Mouse (Mus musculus) forebrain, postnatal 0 days (tissue): ENCODE data around the gene Ntn5. TPM values are rescaled to one million over a fixed set of nuclear protein-coding genes. Genes with fewer than 3 reads are reported as not detected.

Source experiments
- ATAC-seq: fragments of 200-750 bp; cut with Nextera tagmentation; 2 replicates; pipeline ENCODE4 v1.8.0; 2017; ENCODE audit warnings: mild to moderate bottlenecking, moderate library complexity
- DNase-seq: peaks from one replicate; pipeline ENCODE4 v3.0.0-alpha.2; 2015
- H3K27ac ChIP-seq: fragments of 300-500 bp; sonication (generic); 2 replicates; pipeline ENCODE4 v1.5.1; 2014; ENCODE audit warnings: low read depth, mild to moderate bottlenecking, antibody characterized with exemption, low read length, moderate library complexity, mixed read lengths
- H3K27me3 ChIP-seq: fragments of 300-500 bp; sonication (generic); 2 replicates; pipeline ENCODE4 v1.6.1; 2014; ENCODE audit warnings: mild to moderate bottlenecking, low read length, mixed read lengths; ENCODE audit not compliant: insufficient read depth
- H3K36me3 ChIP-seq: fragments of 300-500 bp; sonication (generic); 2 replicates; pipeline ENCODE4 v1.6.1; 2014; ENCODE audit warnings: mild to moderate bottlenecking, moderate library complexity; ENCODE audit not compliant: insufficient read depth
- H3K4me1 ChIP-seq: fragments of 300-500 bp; sonication (generic); 2 replicates; pipeline ENCODE4 v1.6.1; 2014; ENCODE audit warnings: antibody characterized with exemption; ENCODE audit not compliant: insufficient read depth
- H3K4me2 ChIP-seq: fragments of 300-500 bp; sonication (generic); 2 replicates; pipeline ENCODE4 v1.6.1; 2014; ENCODE audit warnings: low read depth, mild to moderate bottlenecking, moderate library complexity
- H3K4me3 ChIP-seq: fragments of 300-500 bp; sonication (generic); 2 replicates; pipeline ENCODE4 v1.5.1; 2014; ENCODE audit warnings: low read depth, low read length, mixed read lengths
- H3K9ac ChIP-seq: fragments of 300-500 bp; sonication (generic); 2 replicates; pipeline ENCODE4 v1.6.1; 2014; ENCODE audit warnings: mild to moderate bottlenecking
- H3K9me3 ChIP-seq: fragments of 300-500 bp; sonication (generic); 2 replicates; pipeline ENCODE4 v1.6.1; 2016; ENCODE audit warnings: low read length
- CTCF ChIP-seq: sonication (generic); IDR thresholded peaks from 2 replicates; pipeline ENCODE4 v1.5.1; 2016; ENCODE audit warnings: antibody characterized with exemption, control low read depth, low read depth
- WGBS: fragments of 180-500 bp; shearing (Covaris S2); extraction: QIAGEN DNeasy Blood & Tissue Kit; methylation state at CpG from one replicate; pipeline ENCODE4 v1.1.7; 2014; 5-methylcytosine and 5-hydroxymethylcytosine counted together
- polyA plus RNA-seq: library from polyadenylated mRNA; unstranded; fragments of >200 nt; fragmentation: Nextera tagmentation; extraction: Ambion mirVana; gene quantifications from 2 replicates; pipeline ENCODE4 v1.2.1, GENCODE M21; 2015
- total RNA-seq: library from RNA; depleted of rRNA; stranded (reverse); fragments of >200 nt; gene quantifications from 2 replicates; pipeline ENCODE4 v1.2.3, GENCODE M21; 2014; rRNA removed

Gene Ntn5
- 0.23 and 0.33 TPM in 2 replicates for total RNA-seq
- 0.47 and 0.79 TPM in 2 replicates for polyA plus RNA-seq

GRCm38 (mm10) chr7:45683396-45684050, at the start of gene Ntn5:
TSS of gene Ntn5 (plus strand) at chr7:45684022.
- no peak for ATAC-seq
- H3K4me2 ChIP-seq, result no peak within 1 kb of the TSS

GRCm38 (mm10) chr7:45634946-45635681, 48.7 kb upstream of the Ntn5 start:
- Histone ChIP-seq H3K4me1 (no peaks in the 10 kb centered on the region), H3K27ac (no peak overlapping the region), H3K9me3 (no peaks in the 10 kb centered on the region), H3K9ac (no peak overlapping the region), H3K4me3 (no peak overlapping the region), H3K4me2 (no peak overlapping the region), H3K36me3 (peaks cover 15% of the 10 kb centered on the region; the same call in 1 of the 2 replicates), H3K27me3 (no peaks in the 10 kb centered on the region)
- DNase-seq, result no peak
- no peak for TF ChIP-seq CTCF
- WGBS, result 92% methylated on average over 11 of the region's 11 CpGs
- ATAC-seq, result no peak

More at GRCm38 (mm10) chr7:45683396-45684050, at the start of gene Ntn5:
- H3K9me3 ChIP-seq, result no peaks in the 10 kb centered on the region
- no peak for DNase-seq
- H3K36me3 ChIP-seq, result no peaks in the 10 kb centered on the region; the same call in 1 of the 2 replicates
- H3K9ac ChIP-seq, result no peak within 1 kb of the TSS
- 0 out of 2 replicates have a peak within 1 kb of the TSS, but pooled peaks have one; percentile 48 for H3K27ac ChIP-seq
- no peaks in the 10 kb centered on the region for H3K27me3 ChIP-seq
- no peak within 1 kb of the TSS for H3K4me3 ChIP-seq
- 77% methylated on average over 7 of the region's 7 CpGs for WGBS
- H3K4me1 ChIP-seq, result no peaks in the 10 kb centered on the region
- TF ChIP-seq CTCF, result no peak

GRCm38 (mm10) chr7:45635711-45636688, 47.8 kb upstream of the Ntn5 start:
- Histone ChIP-seq H3K9ac (no peak overlapping the region), H3K27ac (no peak overlapping the region), H3K36me3 (peaks cover 15% of the 10 kb centered on the region; the same call in 1 of the 2 replicates), H3K4me3 (no peak overlapping the region), H3K27me3 (no peaks in the 10 kb centered on the region), H3K4me1 (no peaks in the 10 kb centered on the region), H3K9me3 (no peaks in the 10 kb centered on the region), H3K4me2 (no peak overlapping the region)
- ATAC-seq (no peak), DNase-seq (no peak)
- 83% methylated on average over 15 of the region's 15 CpGs for WGBS
- no peak for TF ChIP-seq CTCF

GRCm38 (mm10) chr7:45637710-45638109, 46.1 kb upstream of the Ntn5 start:
- Histone ChIP-seq H3K9ac (no peak overlapping the region), H3K9me3 (no peaks in the 10 kb centered on the region), H3K4me1 (peaks cover 4% of the 10 kb centered on the region; the same call in 1 of the 2 replicates), H3K4me3 (no peak overlapping the region), H3K4me2 (no peak overlapping the region), H3K36me3 (peaks cover 15% of the 10 kb centered on the region; the same call in 1 of the 2 replicates), H3K27me3 (no peaks in the 10 kb centered on the region), H3K27ac (no peak overlapping the region)
- no peak for DNase-seq
- no peak for TF ChIP-seq CTCF
- WGBS, result 93% methylated on average over 6 of the region's 6 CpGs
- ATAC-seq, result no peak

- no peak for TF ChIP-seq CTCF
- peak; percentile 92 for ATAC-seq
Observed at GRCm38 (mm10) chr7:45638623-45639401, 45.0 kb upstream of the Ntn5 start.

More at GRCm38 (mm10) chr7:45638623-45639401, 45.0 kb upstream of the Ntn5 start:
- peak; percentile 99 for DNase-seq
- H3K27me3 ChIP-seq, result no peaks in the 10 kb centered on the region
- WGBS, result 21% methylated on average over 29 of the region's 29 CpGs
- peaks cover 8% of the 10 kb centered on the region; the same call in 1 of the 2 replicates for H3K4me1 ChIP-seq
- H3K9me3 ChIP-seq, result no peaks in the 10 kb centered on the region
- H3K36me3 ChIP-seq, result peaks cover 11% of the 10 kb centered on the region; the same call in 1 of the 2 replicates
- peak overlapping the region; percentile 32 for H3K4me3 ChIP-seq
- H3K27ac ChIP-seq, result peak overlapping the region; percentile 36; the same call in 1 of the 2 replicates
- H3K9ac ChIP-seq, result peak overlapping the region; percentile 26; the same call in 1 of the 2 replicates
- peak overlapping the region; percentile 53 for H3K4me2 ChIP-seq
